Mouse (Mus musculus): ENCODE measurements around the gene Pnmt. TPM values are rescaled to one million over a fixed set of nuclear protein-coding genes. Genes with fewer than 3 reads are reported as not detected.

The Pnmt gene
- polyA plus RNA-seq, 1 experiment from 2014 or later = 0.86 TPM

DNA sequence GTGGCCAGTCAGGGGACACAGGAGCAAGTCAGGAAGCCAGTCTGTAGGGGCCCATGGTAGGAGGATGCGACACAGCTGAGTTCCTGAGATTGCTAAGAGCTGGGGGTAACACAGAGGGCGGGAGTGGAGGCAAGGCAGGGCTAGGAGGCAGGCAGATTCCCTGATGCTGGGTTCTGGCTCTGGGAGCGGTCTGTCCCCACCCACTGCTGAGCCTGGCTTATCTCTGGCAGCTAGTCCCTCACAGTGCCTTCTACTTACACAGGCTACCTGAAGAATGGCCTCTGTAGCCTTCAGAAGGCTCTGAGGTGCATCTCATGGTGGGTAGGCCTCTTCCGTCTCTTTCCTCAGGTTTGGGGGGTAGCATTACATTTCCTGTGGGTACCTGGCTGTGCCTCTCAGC, 6.4 kb downstream of the Pnmt start:
- H3K4me2 ChIP-seq (ENCODE audit: low read length) = peak overlapping the region; percentile 41
- H3K4me1 ChIP-seq (ENCODE audit: control insufficient read depth in 2 of 2, insufficient read depth in 2 of 2, low read length in 2 of 2) = peaks cover 54 to 68% of the 10 kb centered on the region in 2 experiments
- WGBS = 20% methylated on average over 4 of the region's 4 CpGs
- no peak for ATAC-seq (ENCODE audit: insufficient number of reproducible peaks, insufficient read depth, low FRiP score, low read depth)
- H3K4me3 ChIP-seq (ENCODE audit: control insufficient read depth in 1 of 2, insufficient read depth in 1 of 2, low read depth in 1 of 2, low read length in 2 of 2) = no peak overlapping the region
- peak overlapping the region; percentile 64 for H3K9ac ChIP-seq (ENCODE audit: low read length)
- no peaks in the 10 kb centered on the region for H3K9me3 ChIP-seq (ENCODE audit: control insufficient read depth, low read length)
- H3K27ac ChIP-seq (replicated peaks in 1 of 2; ENCODE audit: control insufficient read depth in 1 of 2, insufficient read depth in 1 of 2, low read depth in 2 of 2, low read length in 2 of 2) = peak overlapping the region; percentile 88 to 99
- peaks cover 6% of the 10 kb centered on the region for H3K36me3 ChIP-seq (ENCODE audit: control insufficient read depth, insufficient read depth, low read length)
- peaks cover 3% of the 10 kb centered on the region; the same call in 1 of the 2 replicates for H3K27me3 ChIP-seq (ENCODE audit: control insufficient read depth, insufficient read depth, low read length)

DNA sequence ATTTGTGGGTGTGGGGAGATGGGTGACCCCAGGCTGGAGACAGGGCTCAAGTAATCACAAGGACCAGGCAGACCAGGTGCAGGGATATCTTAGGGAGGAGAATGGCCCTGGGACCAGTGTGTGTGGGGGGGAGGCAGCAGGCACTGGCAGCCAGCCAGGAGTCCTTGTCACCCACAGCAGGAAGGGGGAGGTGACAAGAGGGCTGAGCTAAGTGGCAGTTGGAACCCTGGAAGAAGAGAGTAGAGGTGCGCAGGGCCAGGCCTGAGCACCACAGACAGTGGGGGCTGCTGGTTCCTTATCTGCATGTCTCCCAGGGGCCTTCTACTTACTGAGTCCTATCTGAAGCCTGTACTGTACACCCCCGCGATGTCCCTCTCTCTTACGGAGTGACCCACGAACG, 7.1 kb downstream of the Pnmt start:
- peak; percentile 66 for ATAC-seq (ENCODE audit: insufficient number of reproducible peaks, insufficient read depth, low FRiP score, low read depth)
- peaks cover 51 to 62% of the 10 kb centered on the region in 2 experiments for H3K4me1 ChIP-seq (ENCODE audit: control insufficient read depth in 2 of 2, insufficient read depth in 2 of 2, low read length in 2 of 2)

DNA sequence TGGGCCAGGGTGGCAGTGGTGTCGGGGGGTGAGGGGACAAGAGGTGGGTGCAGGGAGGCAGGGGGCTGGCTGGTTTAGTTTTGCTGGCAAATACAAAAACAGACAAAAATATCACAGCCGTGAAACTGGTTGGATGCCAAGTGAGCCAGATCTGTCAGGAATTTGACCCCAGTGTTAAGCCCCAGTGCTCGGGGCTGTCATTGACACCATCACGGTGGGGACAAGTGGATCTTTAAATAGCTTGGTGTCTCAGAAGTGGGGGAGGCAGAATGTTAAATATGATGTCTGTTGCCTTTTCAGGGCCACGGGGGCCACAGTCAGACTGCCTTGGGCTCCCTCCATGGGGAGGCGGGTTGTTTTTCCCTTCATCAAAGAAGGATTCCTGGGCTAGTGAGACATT, 8.1 kb downstream of the Pnmt start:
- no peaks in the 10 kb centered on the region for H3K27me3 ChIP-seq (ENCODE audit: control insufficient read depth, insufficient read depth, low read length)
- H3K27ac ChIP-seq (replicated peaks in 1 of 2; ENCODE audit: control insufficient read depth in 1 of 2, insufficient read depth in 1 of 2, low read depth in 2 of 2, low read length in 2 of 2) = peak overlapping the region; percentile 98 to 99
- WGBS = 9% methylated on average over 6 of the region's 6 CpGs
- H3K9me3 ChIP-seq (ENCODE audit: control insufficient read depth, low read length) = no peaks in the 10 kb centered on the region
- H3K4me2 ChIP-seq (ENCODE audit: low read length) = peak overlapping the region; percentile 41
- H3K4me1 ChIP-seq (ENCODE audit: control insufficient read depth in 2 of 2, insufficient read depth in 2 of 2, low read length in 2 of 2) = peaks cover 43 to 52% of the 10 kb centered on the region in 2 experiments
- no peak overlapping the region; a peak in 1 of 4 replicates for H3K4me3 ChIP-seq (ENCODE audit: control insufficient read depth in 1 of 2, insufficient read depth in 1 of 2, low read depth in 1 of 2, low read length in 2 of 2)
- ATAC-seq (ENCODE audit: insufficient number of reproducible peaks, insufficient read depth, low FRiP score, low read depth) = peak; percentile 57
- peaks cover 12% of the 10 kb centered on the region for H3K36me3 ChIP-seq (ENCODE audit: control insufficient read depth, insufficient read depth, low read length)
- peak overlapping the region; percentile 64; the same call in 1 of the 2 replicates for H3K9ac ChIP-seq (ENCODE audit: low read length)

More for the DNA sequence above, 7.1 kb downstream of the Pnmt start:
- H3K9me3 ChIP-seq (ENCODE audit: control insufficient read depth, low read length) = no peaks in the 10 kb centered on the region
- 8% methylated on average over 6 of the region's 6 CpGs for WGBS
- H3K27ac ChIP-seq (replicated peaks in 1 of 2; ENCODE audit: control insufficient read depth in 1 of 2, insufficient read depth in 1 of 2, low read depth in 2 of 2, low read length in 2 of 2) = peak overlapping the region; percentile 98 to 99
- H3K9ac ChIP-seq (ENCODE audit: low read length) = peak overlapping the region; percentile 64
- no peaks in the 10 kb centered on the region for H3K27me3 ChIP-seq (ENCODE audit: control insufficient read depth, insufficient read depth, low read length)
- peak overlapping the region; percentile 41 for H3K4me2 ChIP-seq (ENCODE audit: low read length)
- peaks cover 11% of the 10 kb centered on the region for H3K36me3 ChIP-seq (ENCODE audit: control insufficient read depth, insufficient read depth, low read length)
- H3K4me3 ChIP-seq (ENCODE audit: control insufficient read depth in 1 of 2, insufficient read depth in 1 of 2, low read depth in 1 of 2, low read length in 2 of 2) = no peak overlapping the region

DNA sequence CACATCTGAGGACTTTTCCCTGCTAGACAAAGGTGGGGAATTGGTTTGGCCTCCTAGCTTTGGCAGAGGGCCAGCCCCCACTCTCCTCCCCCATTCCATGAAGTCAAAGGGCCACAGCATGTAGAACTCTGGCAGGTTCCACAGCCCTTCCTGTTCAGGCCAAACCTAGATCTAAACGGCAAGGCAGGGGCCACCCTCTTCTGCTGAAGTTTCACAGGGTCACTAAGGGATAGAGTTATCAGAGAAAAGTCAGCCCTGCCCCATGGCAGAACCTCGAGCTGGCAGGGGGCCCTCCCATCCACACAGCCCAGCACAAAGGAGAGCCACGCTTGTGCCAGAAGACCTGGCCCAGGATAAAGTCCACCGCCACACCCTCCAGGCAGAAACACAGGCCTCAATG, 8.8 kb downstream of the Pnmt start:
- Histone ChIP-seq H3K9me3 (ENCODE audit: control insufficient read depth, low read length) (no peaks in the 10 kb centered on the region), H3K4me2 (ENCODE audit: low read length) (peak overlapping the region; percentile 41), H3K9ac (ENCODE audit: low read length) (peak overlapping the region; percentile 38), H3K36me3 (ENCODE audit: control insufficient read depth, insufficient read depth, low read length) (peaks cover 12% of the 10 kb centered on the region), H3K4me3 (ENCODE audit: control insufficient read depth in 1 of 2, insufficient read depth in 1 of 2, low read depth in 1 of 2, low read length in 2 of 2) (no peak overlapping the region), H3K27me3 (ENCODE audit: control insufficient read depth, insufficient read depth, low read length) (no peaks in the 10 kb centered on the region), H3K4me1 (ENCODE audit: control insufficient read depth in 2 of 2, insufficient read depth in 2 of 2, low read length in 2 of 2) (peaks cover 43 to 52% of the 10 kb centered on the region in 2 experiments), H3K27ac (replicated peaks in 1 of 2; ENCODE audit: control insufficient read depth in 1 of 2, insufficient read depth in 1 of 2, low read depth in 2 of 2, low read length in 2 of 2) (peak overlapping the region; percentile 98 to 99)
- peak; percentile 15 for ATAC-seq (ENCODE audit: insufficient number of reproducible peaks, insufficient read depth, low FRiP score, low read depth)
- 10% methylated on average over 4 of the region's 4 CpGs for WGBS

DNA sequence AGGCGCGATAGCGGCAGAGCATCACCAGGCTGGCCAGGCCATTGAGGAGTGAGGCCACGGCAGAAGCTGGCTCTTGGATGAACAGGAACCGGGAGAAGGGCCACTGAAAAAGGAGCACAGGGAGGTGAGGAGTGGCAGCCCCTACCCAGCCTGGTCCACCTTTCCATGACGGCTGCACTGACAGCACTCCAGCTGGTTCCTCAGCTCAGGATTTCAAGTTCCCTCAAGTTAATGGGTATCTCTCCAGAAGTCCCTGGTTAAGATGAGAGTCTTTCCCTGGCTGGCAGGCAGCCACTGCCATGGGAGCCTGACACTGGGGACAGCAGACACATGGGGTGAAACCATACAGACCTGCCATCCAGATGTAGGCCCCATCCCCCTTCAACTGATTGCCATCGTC, 11.7 kb downstream of the Pnmt start:
- Histone ChIP-seq H3K4me2 (ENCODE audit: low read length) (no peak overlapping the region), H3K9ac (ENCODE audit: low read length) (no peak overlapping the region), H3K4me1 (ENCODE audit: control insufficient read depth in 2 of 2, insufficient read depth in 2 of 2, low read length in 2 of 2) (peaks cover 29 to 37% of the 10 kb centered on the region in 2 experiments), H3K9me3 (ENCODE audit: control insufficient read depth, low read length) (no peaks in the 10 kb centered on the region), H3K4me3 (ENCODE audit: control insufficient read depth in 1 of 2, insufficient read depth in 1 of 2, low read depth in 1 of 2, low read length in 2 of 2) (no peak overlapping the region), H3K27me3 (ENCODE audit: control insufficient read depth, insufficient read depth, low read length) (no peaks in the 10 kb centered on the region), H3K27ac (replicated peaks in 1 of 2; ENCODE audit: control insufficient read depth in 1 of 2, insufficient read depth in 1 of 2, low read depth in 2 of 2, low read length in 2 of 2) (no peak overlapping the region), H3K36me3 (ENCODE audit: control insufficient read depth, insufficient read depth, low read length) (peaks cover 12% of the 10 kb centered on the region)
- ATAC-seq (ENCODE audit: insufficient number of reproducible peaks, insufficient read depth, low FRiP score, low read depth) = no peak
- WGBS = 91% methylated on average over 7 of the region's 7 CpGs

DNA sequence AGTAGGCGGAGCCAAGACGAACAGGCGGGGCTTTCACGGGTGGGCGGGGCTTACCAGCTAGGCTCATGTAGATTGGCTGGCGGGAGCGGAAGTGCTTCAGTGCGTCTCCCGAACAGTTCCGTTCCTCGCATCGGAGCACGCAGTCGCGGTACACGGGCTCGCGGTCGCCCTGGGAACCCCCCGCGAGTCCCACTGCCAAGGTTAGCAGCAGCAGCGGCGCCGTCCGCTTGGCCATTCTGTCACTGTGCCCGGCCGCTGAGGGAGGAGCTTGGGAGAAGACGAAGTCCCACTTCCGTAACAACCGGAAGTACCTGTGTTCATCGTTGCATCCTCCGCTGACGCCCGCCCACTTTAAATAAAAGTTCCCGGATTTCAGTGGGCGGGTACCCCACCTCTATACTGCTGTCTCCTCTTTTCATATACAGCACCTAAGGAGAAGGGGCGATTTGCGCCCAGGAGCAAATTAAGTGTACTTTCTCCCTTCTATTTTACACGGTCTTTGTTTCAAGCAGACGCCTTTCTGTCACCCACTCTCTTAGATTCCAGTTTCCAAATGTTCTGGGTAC, 14.0 kb downstream of the Pnmt start, which contains the start of gene Pgap3:
Gene Pgap3 (minus strand): TSS at position 330 of the 566 bp plus-strand sequence.
- peak; percentile 74 for ATAC-seq (ENCODE audit: insufficient number of reproducible peaks, insufficient read depth, low FRiP score, low read depth)
- Histone ChIP-seq H3K4me3 (ENCODE audit: control insufficient read depth in 1 of 2, insufficient read depth in 1 of 2, low read depth in 1 of 2, low read length in 2 of 2) (peak within 1 kb of the TSS; percentile 63 to 98), H3K4me2 (ENCODE audit: low read length) (peak within 1 kb of the TSS; percentile 87), H3K27ac (replicated peaks in 1 of 2; ENCODE audit: control insufficient read depth in 1 of 2, insufficient read depth in 1 of 2, low read depth in 2 of 2, low read length in 2 of 2) (peak within 1 kb of the TSS; percentile 95 to 99), H3K27me3 (ENCODE audit: control insufficient read depth, insufficient read depth, low read length) (no peaks in the 10 kb centered on the region), H3K4me1 (ENCODE audit: control insufficient read depth in 2 of 2, insufficient read depth in 2 of 2, low read length in 2 of 2) (peaks cover 10 to 16% of the 10 kb centered on the region in 2 experiments), H3K36me3 (ENCODE audit: control insufficient read depth, insufficient read depth, low read length) (peaks cover 12% of the 10 kb centered on the region), H3K9ac (ENCODE audit: low read length) (peak within 1 kb of the TSS; percentile 75), H3K9me3 (ENCODE audit: control insufficient read depth, low read length) (no peaks in the 10 kb centered on the region)
- under 1% methylated on average over 40 of the region's 40 CpGs for WGBS

DNA sequence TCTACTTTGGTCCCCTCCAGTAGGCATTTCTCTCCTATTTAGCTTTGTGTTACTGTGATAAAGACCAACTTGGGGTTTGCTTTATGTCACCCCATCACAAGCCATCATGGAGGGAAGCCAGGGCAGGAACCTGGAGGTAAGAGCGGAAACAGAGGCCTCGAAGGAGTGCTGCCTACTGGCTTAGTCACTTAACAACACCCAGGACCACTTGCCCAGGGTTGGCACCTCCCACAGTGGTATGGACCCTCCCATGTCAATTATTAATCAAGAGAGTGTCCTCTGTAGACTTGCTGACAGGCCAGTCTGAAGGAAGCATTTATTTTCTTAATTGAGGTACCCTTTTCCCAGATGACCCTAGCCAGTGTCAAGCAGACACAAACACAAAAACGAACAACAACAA, 14.6 kb downstream of the Pnmt start:
- Histone ChIP-seq H3K9me3 (ENCODE audit: control insufficient read depth, low read length) (no peaks in the 10 kb centered on the region), H3K9ac (ENCODE audit: low read length) (peak overlapping the region; percentile 75), H3K36me3 (ENCODE audit: control insufficient read depth, insufficient read depth, low read length) (peaks cover 12% of the 10 kb centered on the region), H3K4me3 (ENCODE audit: control insufficient read depth in 1 of 2, insufficient read depth in 1 of 2, low read depth in 1 of 2, low read length in 2 of 2) (peak overlapping the region; percentile 63 to 98; a peak in 3 of 4 replicates), H3K27me3 (ENCODE audit: control insufficient read depth, insufficient read depth, low read length) (no peaks in the 10 kb centered on the region), H3K27ac (replicated peaks in 1 of 2; ENCODE audit: control insufficient read depth in 1 of 2, insufficient read depth in 1 of 2, low read depth in 2 of 2, low read length in 2 of 2) (peak overlapping the region; percentile 95 to 99; a peak in 3 of 4 replicates), H3K4me2 (ENCODE audit: low read length) (peak overlapping the region; percentile 87), H3K4me1 (ENCODE audit: control insufficient read depth in 2 of 2, insufficient read depth in 2 of 2, low read length in 2 of 2) (peaks cover 7 to 14% of the 10 kb centered on the region in 2 experiments)
- ATAC-seq (ENCODE audit: insufficient number of reproducible peaks, insufficient read depth, low FRiP score, low read depth) = no peak
- WGBS = 60% methylated on average over 3 of the region's 3 CpGs
